Mouse (Mus musculus): ENCODE measurements at regions not wholly inside any gene's neighbourhood (a gene's known extent, or its start where the extent isn't known, plus 50 kb on each side); places are given as distances from the start of the nearest gene placed in this dataset.

DNA sequence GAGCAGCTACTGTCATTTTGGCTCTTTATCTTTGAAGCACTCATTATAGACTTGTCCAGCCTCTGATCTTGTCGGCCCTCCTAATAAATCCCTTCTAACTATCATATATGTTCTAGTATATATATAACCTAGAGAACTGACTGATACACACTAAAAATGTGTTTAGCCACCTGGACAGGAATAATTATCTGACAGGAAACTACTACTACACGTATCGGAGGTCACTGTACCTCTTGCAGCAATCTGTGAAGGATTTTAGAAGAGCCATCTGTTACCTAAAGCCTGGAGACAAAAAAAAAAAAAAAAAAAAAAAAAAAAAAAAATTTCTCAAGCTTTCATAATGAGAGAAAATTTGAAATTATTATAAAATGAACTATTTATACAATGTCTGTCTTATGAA, 105.4 kb upstream of the Cblb start:
- no peak for TF ChIP-seq POLR2A (IDR thresholded peaks at IDR 0.05; ENCODE audit: borderline replicate concordance, insufficient read depth, low read length)
- no peak for TF ChIP-seq CTCF (IDR thresholded peaks at IDR 0.05; ENCODE audit: borderline replicate concordance, insufficient read depth, low read depth, low read length)

Data from cerebellum, adult 2 months (tissue).